8 mouse cellular contexts compared by ENCODE assay signal in genomic region chr4:132309849-132310472, GRCm38 (mm10). TPM values are rescaled to one million over a fixed set of nuclear protein-coding genes. Genes with fewer than 3 reads are reported as not detected.
DNase-seq lines count a peak whose midpoint lies in the region; ATAC-seq lines count a peak whose summit lies in the region.

No protein-coding gene starts in this region.

- 37% methylated on average over 10 of the region's 10 CpGs for WGBS in heart, embryonic 14.5 days
- WGBS in lung, embryonic 15.5 days: 22% methylated on average over 10 of the region's 10 CpGs
- whole genome bisulfite sequencing in neural tube, embryonic 15.5 days: 21% methylated on average over 10 of the region's 10 CpGs

- peak overlapping the region; percentile 39 to 79 for H3K4me3 ChIP-seq in heart, embryonic 14.5 days (ENCODE audit: control insufficient read depth in 1 of 2, insufficient read depth in 1 of 2, low read depth in 1 of 2, low read length in 2 of 2)
- H3K4me3 ChIP-seq in lung, embryonic 15.5 days: peak overlapping the region; percentile 81
- peak overlapping the region; percentile 57 for H3K4me3 ChIP-seq in neural tube, embryonic 15.5 days (replicated peaks)

- no peaks in the 10 kb centered on the region for H3K9me3 ChIP-seq in heart, embryonic 14.5 days (ENCODE audit: control insufficient read depth, low read length)
- no peaks in the 10 kb centered on the region for H3K9me3 ChIP-seq in lung, embryonic 15.5 days
- H3K9me3 ChIP-seq in neural tube, embryonic 15.5 days (replicated peaks): no peaks in the 10 kb centered on the region

- peaks cover 51% of the 10 kb centered on the region for H3K36me3 ChIP-seq in heart, embryonic 14.5 days (ENCODE audit: control insufficient read depth, insufficient read depth, low read length)
- H3K36me3 ChIP-seq in lung, embryonic 15.5 days: peaks cover 38% of the 10 kb centered on the region
- H3K36me3 ChIP-seq in neural tube, embryonic 15.5 days: peaks cover 49% of the 10 kb centered on the region

- H3K4me2 ChIP-seq in heart, embryonic 14.5 days (ENCODE audit: low read length): peak overlapping the region; percentile 88
- H3K4me2 ChIP-seq in lung, embryonic 15.5 days: peak overlapping the region; percentile 69
- H3K4me2 ChIP-seq in neural tube, embryonic 15.5 days: peak overlapping the region; percentile 74

- peak overlapping the region; percentile 96 for H3K9ac ChIP-seq in heart, embryonic 14.5 days (ENCODE audit: low read length)
- H3K9ac ChIP-seq in lung, embryonic 15.5 days: peak overlapping the region; percentile 85
- H3K9ac ChIP-seq in neural tube, embryonic 15.5 days (replicated peaks): peak overlapping the region; percentile 79

- no peak for ATAC-seq in heart, embryonic 14.5 days (ENCODE audit: insufficient number of reproducible peaks, insufficient read depth, low FRiP score, low read depth)
- peak; percentile 32; the same call in 1 of the 2 replicates for ATAC-seq in lung, embryonic 15.5 days (ENCODE audit: borderline replicate concordance, extremely low read depth, low FRiP score, low TSS enrichment)
- ATAC-seq in neural tube, embryonic 15.5 days (ENCODE audit: low FRiP score): no peak

- peaks cover 2 to 9% of the 10 kb centered on the region in 2 experiments; a peak in 3 of 4 replicates for H3K4me1 ChIP-seq in heart, embryonic 14.5 days (ENCODE audit: control insufficient read depth in 2 of 2, insufficient read depth in 2 of 2, low read length in 2 of 2)
- peaks cover 8% of the 10 kb centered on the region for H3K4me1 ChIP-seq in lung, embryonic 15.5 days
- H3K4me1 ChIP-seq in neural tube, embryonic 15.5 days: peaks cover 15% of the 10 kb centered on the region

- H3K27me3 ChIP-seq in heart, embryonic 14.5 days (ENCODE audit: control insufficient read depth, insufficient read depth, low read length): no peaks in the 10 kb centered on the region
- H3K27me3 ChIP-seq in lung, embryonic 15.5 days: no peaks in the 10 kb centered on the region
- no peaks in the 10 kb centered on the region for H3K27me3 ChIP-seq in neural tube, embryonic 15.5 days (replicated peaks)

- peak; percentile 73 to 78 for DNase-seq in B cell, adult 2 months
- peak; percentile 66 for DNase-seq in MEL-GATA-1-ER (ENCODE audit: extremely low read depth, low read depth)
- DNase-seq in embryo, embryonic 11 days: peak; percentile 50
- DNase-seq in kidney, postnatal 10 days: peak; percentile 64
- no peak for DNase-seq in testis, postnatal 10 days (ENCODE audit: low spot score)

- H3K27ac ChIP-seq in heart, embryonic 14.5 days (replicated peaks in 1 of 2; ENCODE audit: control insufficient read depth in 1 of 2, insufficient read depth in 1 of 2, low read depth in 2 of 2, low read length in 2 of 2): peak overlapping the region; percentile 19 to 90; a peak in 3 of 4 replicates
- peak overlapping the region; percentile 83 for H3K27ac ChIP-seq in lung, embryonic 15.5 days
- H3K27ac ChIP-seq in neural tube, embryonic 15.5 days (replicated peaks): peak overlapping the region; percentile 85

RNA-seq across cellular contexts. Expression of gene Rab42, which starts 6.8 kb away (rescaled TPM):
- polyA plus RNA-seq in heart, embryonic 14.5 days (2014; fragmentation: Nextera tagmentation; extraction: Ambion mirVana): 1.2 and 1.4 TPM in 2 replicates
- 1.4 and 2.5 TPM in 2 replicates for polyA plus RNA-seq in lung, embryonic 15.5 days (2015; fragmentation: Nextera tagmentation; extraction: Ambion mirVana)
- polyA plus RNA-seq in neural tube, embryonic 15.5 days (2015; fragmentation: Nextera tagmentation; extraction: Ambion mirVana): 3.4 and 3.5 TPM in 2 replicates

RNA-seq across cellular contexts. Expression of gene Trnau1ap, which starts 19.4 kb away (rescaled TPM):
- 74.0 and 80.6 TPM in 2 replicates for polyA plus RNA-seq in heart, embryonic 14.5 days (2014; fragmentation: Nextera tagmentation; extraction: Ambion mirVana)
- polyA plus RNA-seq in lung, embryonic 15.5 days (2015; fragmentation: Nextera tagmentation; extraction: Ambion mirVana): 67.2 and 75.0 TPM in 2 replicates
- 69.9 and 70.3 TPM in 2 replicates for polyA plus RNA-seq in neural tube, embryonic 15.5 days (2015; fragmentation: Nextera tagmentation; extraction: Ambion mirVana)

RNA-seq across cellular contexts. Expression of gene Taf12, which starts 35.8 kb away (rescaled TPM):
- 29.4 and 30.9 TPM in 2 replicates for polyA plus RNA-seq in heart, embryonic 14.5 days (2014; fragmentation: Nextera tagmentation; extraction: Ambion mirVana)
- polyA plus RNA-seq in lung, embryonic 15.5 days (2015; fragmentation: Nextera tagmentation; extraction: Ambion mirVana): 46.0 and 48.5 TPM in 2 replicates
- polyA plus RNA-seq in neural tube, embryonic 15.5 days (2015; fragmentation: Nextera tagmentation; extraction: Ambion mirVana): 36.5 and 43.6 TPM in 2 replicates

RNA-seq across cellular contexts. Expression of gene Rcc1, which starts 43.4 kb away (rescaled TPM):
- polyA plus RNA-seq in heart, embryonic 14.5 days (2014; fragmentation: Nextera tagmentation; extraction: Ambion mirVana): 18.9 and 21.1 TPM in 2 replicates
- polyA plus RNA-seq in lung, embryonic 15.5 days (2015; fragmentation: Nextera tagmentation; extraction: Ambion mirVana): 89.2 and 92.6 TPM in 2 replicates
- 28.2 and 45.5 TPM in 2 replicates for polyA plus RNA-seq in neural tube, embryonic 15.5 days (2015; fragmentation: Nextera tagmentation; extraction: Ambion mirVana)

RNA-seq across cellular contexts. Expression of gene Gmeb1, which starts 48.6 kb away (rescaled TPM):
- 25.8 and 27.5 TPM in 2 replicates for polyA plus RNA-seq in heart, embryonic 14.5 days (2014; fragmentation: Nextera tagmentation; extraction: Ambion mirVana)
- polyA plus RNA-seq in lung, embryonic 15.5 days (2015; fragmentation: Nextera tagmentation; extraction: Ambion mirVana): 35.4 and 38.1 TPM in 2 replicates
- polyA plus RNA-seq in neural tube, embryonic 15.5 days (2015; fragmentation: Nextera tagmentation; extraction: Ambion mirVana): 37.7 and 39.0 TPM in 2 replicates
